Mouse (Mus musculus) lung, embryonic 15.5 days (tissue): ENCODE measurements around the gene Thbd. TPM values are rescaled to one million over a fixed set of nuclear protein-coding genes. Genes with fewer than 3 reads are reported as not detected.

Source experiments
- ATAC-seq: fragments of 200-750 bp; cut with Nextera tagmentation; 2 replicates; pipeline ENCODE4 v1.8.0; 2017; ENCODE audit warnings: moderate number of reproducible peaks, borderline replicate concordance; ENCODE audit not compliant: low FRiP score, low TSS enrichment; ENCODE audit errors: extremely low read depth
- H3K27ac ChIP-seq: fragments of 300-500 bp; sonication (generic); 2 replicates; pipeline ENCODE4 v1.5.1; 2015; ENCODE audit warnings: moderate library complexity, mild to moderate bottlenecking, inconsistent platforms
- H3K27me3 ChIP-seq: fragments of 300-500 bp; sonication (generic); 2 replicates; pipeline ENCODE4 v1.6.1; 2015; ENCODE audit warnings: inconsistent platforms
- H3K36me3 ChIP-seq: fragments of 300-500 bp; sonication (generic); 2 replicates; pipeline ENCODE4 v1.6.1; 2015; ENCODE audit warnings: inconsistent platforms
- H3K4me1 ChIP-seq: fragments of 300-500 bp; sonication (generic); 2 replicates; pipeline ENCODE4 v1.6.1; 2015; ENCODE audit warnings: inconsistent platforms
- H3K4me2 ChIP-seq: fragments of 300-500 bp; sonication (generic); 2 replicates; pipeline ENCODE4 v1.6.1; 2015; ENCODE audit warnings: inconsistent platforms, mild to moderate bottlenecking, moderate library complexity
- H3K4me3 ChIP-seq: fragments of 300-500 bp; sonication (generic); 2 replicates; pipeline ENCODE4 v1.5.1; 2015; ENCODE audit warnings: mild to moderate bottlenecking, inconsistent platforms
- H3K9ac ChIP-seq: fragments of 300-500 bp; sonication (generic); 2 replicates; pipeline ENCODE4 v1.6.1; 2015; ENCODE audit warnings: inconsistent platforms
- H3K9me3 ChIP-seq: fragments of 300-500 bp; sonication (generic); 2 replicates; pipeline ENCODE4 v1.6.1; 2016; ENCODE audit warnings: inconsistent platforms
- WGBS: fragments of 180-500 bp; shearing (Covaris S2); methylation state at CpG from one replicate; pipeline ENCODE4 v1.1.7; 2015; 5-methylcytosine and 5-hydroxymethylcytosine counted together
- polyA plus RNA-seq: library from polyadenylated mRNA; unstranded; fragments of >200 nt; fragmentation: Nextera tagmentation; extraction: Ambion mirVana; gene quantifications from 2 replicates; pipeline ENCODE4 v1.2.1, GENCODE M21; 2015

Gene Thbd
- polyA plus RNA-seq, 1 experiment from 2014 or later = 102 TPM

DNA sequence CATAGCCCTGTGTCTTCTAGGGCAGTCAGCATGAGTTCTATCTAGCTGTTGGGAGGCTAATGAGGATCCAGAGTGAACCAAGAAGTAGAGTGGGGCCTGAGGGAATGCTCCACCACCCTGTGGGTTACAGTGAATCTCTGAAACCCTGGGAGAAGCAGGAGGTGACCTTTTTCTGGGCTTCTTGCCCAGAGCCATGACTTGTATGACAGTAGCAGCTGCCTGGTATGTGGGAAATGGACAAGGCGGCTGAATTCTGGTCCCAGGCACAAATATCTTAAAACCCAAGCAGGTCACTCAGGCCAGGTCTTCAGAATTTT is 10.2 kb downstream of the Thbd start:
- no peak overlapping the region for H3K9ac ChIP-seq
- peaks cover 16% of the 10 kb centered on the region for H3K27me3 ChIP-seq
- H3K4me2 ChIP-seq = peak overlapping the region; percentile 99; the same call in 1 of the 2 replicates
- WGBS = 42% methylated on average over 1 of the region's 1 CpGs
- peak overlapping the region; percentile 58 for H3K27ac ChIP-seq
- no peaks in the 10 kb centered on the region for H3K36me3 ChIP-seq
- no peak for ATAC-seq
- H3K4me3 ChIP-seq = no peak overlapping the region
- no peaks in the 10 kb centered on the region for H3K9me3 ChIP-seq
- peaks cover 67% of the 10 kb centered on the region for H3K4me1 ChIP-seq

- ATAC-seq = peak; percentile 60; the same call in 1 of the 2 replicates
- Histone ChIP-seq H3K36me3 (no peaks in the 10 kb centered on the region), H3K27ac (peak overlapping the region; percentile 58), H3K27me3 (peaks cover 16% of the 10 kb centered on the region), H3K4me1 (peaks cover 62% of the 10 kb centered on the region), H3K9ac (no peak overlapping the region), H3K4me3 (peak overlapping the region; percentile 2; the same call in 1 of the 2 replicates), H3K9me3 (no peaks in the 10 kb centered on the region), H3K4me2 (peak overlapping the region; percentile 99)
- 26% methylated on average over 11 of the region's 11 CpGs for WGBS
Measured at GRCm38 (mm10) chr2:148397015-148397783, 10.8 kb downstream of the Thbd start.

DNA sequence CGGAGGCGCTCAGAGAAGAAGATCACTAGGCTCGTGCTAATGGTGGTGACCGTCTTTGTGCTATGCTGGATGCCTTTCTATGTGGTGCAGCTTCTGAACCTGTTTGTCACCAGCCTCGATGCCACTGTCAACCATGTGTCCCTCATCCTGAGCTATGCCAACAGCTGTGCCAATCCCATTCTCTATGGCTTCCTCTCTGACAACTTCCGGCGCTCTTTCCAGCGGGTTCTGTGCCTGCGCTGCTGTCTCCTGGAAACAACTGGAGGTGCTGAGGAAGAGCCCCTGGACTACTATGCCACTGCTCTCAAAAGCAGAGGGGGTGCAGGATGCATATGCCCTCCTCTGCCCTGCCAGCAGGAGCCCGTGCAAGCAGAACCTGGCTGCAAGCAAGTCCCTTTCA is 11.8 kb downstream of the Thbd start:
- Histone ChIP-seq H3K4me1 (peaks cover 62% of the 10 kb centered on the region), H3K36me3 (no peaks in the 10 kb centered on the region), H3K4me2 (peak overlapping the region; percentile 99), H3K27me3 (peaks cover 16% of the 10 kb centered on the region), H3K9ac (peak overlapping the region; percentile 4; the same call in 1 of the 2 replicates), H3K9me3 (no peaks in the 10 kb centered on the region), H3K4me3 (no peak overlapping the region), H3K27ac (peak overlapping the region; percentile 58; the same call in 1 of the 2 replicates)
- ATAC-seq = no peak
- WGBS = 68% methylated on average over 10 of the region's 10 CpGs

DNA sequence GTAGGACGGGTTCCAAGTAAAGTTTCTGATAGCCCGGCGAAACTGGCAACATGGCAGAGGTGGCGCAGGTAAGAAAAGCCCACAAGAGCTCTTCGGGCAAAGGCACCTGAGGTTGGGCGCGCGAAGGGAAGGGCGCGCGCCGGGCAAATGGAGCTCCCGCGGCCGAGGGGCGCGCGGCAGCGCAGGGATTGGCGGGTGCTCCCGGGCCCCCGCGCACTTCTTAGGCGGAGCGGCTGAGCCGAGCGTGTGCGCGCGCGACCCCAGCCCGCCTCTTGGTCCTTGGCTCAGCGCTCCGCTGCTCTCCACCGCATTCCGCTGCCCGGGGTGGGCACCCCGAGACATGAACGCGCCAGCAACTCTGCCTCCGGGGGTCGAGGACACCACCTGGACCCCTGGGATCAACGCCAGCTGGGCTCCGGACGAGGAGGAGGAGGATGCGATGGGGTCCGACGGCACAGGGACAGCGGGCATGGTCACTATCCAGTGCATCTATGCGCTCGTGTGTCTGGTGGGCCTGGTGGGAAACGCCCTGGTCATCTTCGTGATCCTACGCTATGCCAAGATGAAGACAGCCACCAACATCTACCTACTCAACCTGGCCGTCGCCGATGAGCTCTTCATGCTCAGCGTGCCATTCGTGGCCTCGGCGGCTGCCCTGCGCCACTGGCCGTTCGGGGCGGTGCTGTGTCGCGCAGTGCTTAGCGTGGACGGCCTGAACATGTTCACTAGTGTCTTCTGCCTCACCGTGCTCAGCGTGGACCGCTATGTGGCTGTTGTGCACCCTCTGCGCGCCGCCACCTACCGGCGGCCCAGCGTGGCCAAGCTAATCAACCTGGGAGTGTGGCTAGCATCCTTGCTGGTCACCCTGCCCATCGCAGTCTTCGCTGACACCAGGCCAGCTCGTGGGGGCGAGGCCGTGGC is 12.6 kb downstream of the Thbd start, which contains the start of gene Sstr4:
TSS of gene Sstr4 (plus strand) at position 214 of the 921 bp plus-strand sequence.
- H3K4me2 ChIP-seq = peak within 1 kb of the TSS; percentile 99
- WGBS = 3% methylated on average over 83 of the region's 83 CpGs
- H3K4me1 ChIP-seq = peaks cover 56% of the 10 kb centered on the region
- H3K9me3 ChIP-seq = no peaks in the 10 kb centered on the region
- H3K27me3 ChIP-seq = peaks cover 16% of the 10 kb centered on the region
- no peaks in the 10 kb centered on the region for H3K36me3 ChIP-seq
- peak within 1 kb of the TSS; percentile 46 for H3K9ac ChIP-seq
- peak; percentile 57 for ATAC-seq
- no peak within 1 kb of the TSS; the same call in 1 of the 2 replicates for H3K27ac ChIP-seq
- peak within 1 kb of the TSS; percentile 55 for H3K4me3 ChIP-seq

DNA sequence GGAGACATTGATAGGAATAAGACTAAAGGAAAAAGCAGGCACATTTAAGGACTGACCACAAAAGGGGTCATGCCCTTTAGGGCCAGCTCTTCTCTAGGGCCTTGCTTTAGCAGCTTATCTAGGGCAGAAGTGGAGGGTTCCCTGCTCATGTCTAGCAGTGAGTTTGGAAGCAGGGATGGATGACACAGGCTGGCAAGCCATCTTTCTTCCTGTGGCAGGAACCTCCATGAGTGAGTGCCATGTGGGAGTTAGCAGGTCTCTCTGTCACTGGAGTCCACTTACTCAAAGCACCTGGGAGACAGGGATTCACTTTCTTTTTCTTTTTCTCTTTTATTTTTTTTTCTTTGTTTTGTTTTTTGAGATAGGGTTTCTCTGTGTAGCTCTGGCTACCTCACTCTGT is 14.1 kb downstream of the Thbd start:
- H3K9me3 ChIP-seq = no peaks in the 10 kb centered on the region
- H3K4me1 ChIP-seq = peaks cover 40% of the 10 kb centered on the region
- H3K9ac ChIP-seq = no peak overlapping the region
- H3K27me3 ChIP-seq = peaks cover 16% of the 10 kb centered on the region
- no peak overlapping the region for H3K4me3 ChIP-seq
- no peak for ATAC-seq
- no peak overlapping the region for H3K27ac ChIP-seq
- H3K36me3 ChIP-seq = no peaks in the 10 kb centered on the region
- H3K4me2 ChIP-seq = no peak overlapping the region

GRCm38 (mm10) chr2:148393149-148393548 is 14.8 kb downstream of the Thbd start:
- no peak overlapping the region for H3K27ac ChIP-seq
- peaks cover 36% of the 10 kb centered on the region for H3K4me1 ChIP-seq
- no peaks in the 10 kb centered on the region for H3K36me3 ChIP-seq
- no peak overlapping the region for H3K9ac ChIP-seq
- H3K9me3 ChIP-seq = no peaks in the 10 kb centered on the region
- 68% methylated on average over 1 of the region's 1 CpGs for WGBS
- peaks cover 16% of the 10 kb centered on the region for H3K27me3 ChIP-seq
- H3K4me2 ChIP-seq = no peak overlapping the region
- H3K4me3 ChIP-seq = no peak overlapping the region
- ATAC-seq = no peak

DNA sequence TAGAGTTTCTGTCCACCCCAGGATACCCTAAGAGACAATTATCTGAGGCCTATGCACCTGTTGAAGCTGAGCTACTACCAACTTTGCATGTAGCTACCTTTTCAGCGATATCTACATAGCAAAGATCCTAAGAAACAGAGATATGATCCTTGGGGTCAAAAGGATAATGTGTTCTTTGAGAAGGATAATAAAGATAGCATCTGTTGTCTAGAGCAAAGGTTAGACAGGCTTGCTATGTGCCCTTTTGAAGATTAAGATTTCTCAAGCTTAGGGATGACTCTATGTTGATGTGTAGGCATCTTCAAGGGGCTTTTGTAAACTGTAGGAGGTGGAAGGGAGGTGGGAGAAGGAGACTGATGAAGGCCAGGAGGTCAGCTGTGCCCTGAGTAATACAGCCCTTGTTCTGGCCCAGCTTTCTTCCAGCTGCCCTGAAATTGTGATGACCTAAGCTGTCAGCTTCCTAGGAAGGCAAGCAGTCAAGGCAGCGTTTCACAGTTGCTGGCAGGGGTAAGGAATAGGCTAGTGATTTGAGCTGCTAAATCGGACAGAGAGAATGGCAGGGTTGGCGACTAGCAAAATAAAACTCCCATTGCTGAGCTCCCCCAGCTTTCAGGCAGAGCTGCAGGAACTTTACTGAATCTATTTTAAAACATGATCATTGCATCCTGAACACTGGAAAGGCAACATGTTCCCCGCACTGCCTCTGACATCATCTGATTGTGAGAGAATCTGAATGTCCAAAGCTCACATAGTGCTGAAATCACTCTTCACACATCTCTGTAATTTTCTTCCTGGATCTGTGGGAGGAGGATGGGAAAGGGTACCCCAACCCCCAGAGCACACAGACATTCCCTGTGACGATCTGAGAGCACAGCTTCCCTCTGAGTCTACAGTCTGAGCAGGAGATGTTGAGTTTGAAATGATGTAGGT is 20.1 kb downstream of the Thbd start:
- WGBS = 73% methylated on average over 6 of the region's 6 CpGs
- no peaks in the 10 kb centered on the region for H3K4me1 ChIP-seq
- H3K27me3 ChIP-seq = no peaks in the 10 kb centered on the region
- H3K27ac ChIP-seq = no peak overlapping the region
- no peak for ATAC-seq
- H3K9me3 ChIP-seq = no peaks in the 10 kb centered on the region
- H3K9ac ChIP-seq = no peak overlapping the region
- H3K4me3 ChIP-seq = no peak overlapping the region
- H3K4me2 ChIP-seq = no peak overlapping the region
- no peaks in the 10 kb centered on the region for H3K36me3 ChIP-seq

- WGBS = 74% methylated on average over 2 of the region's 2 CpGs
- ATAC-seq = no peak
Measured at GRCm38 (mm10) chr2:148386927-148387326, 21.1 kb downstream of the Thbd start.

DNA sequence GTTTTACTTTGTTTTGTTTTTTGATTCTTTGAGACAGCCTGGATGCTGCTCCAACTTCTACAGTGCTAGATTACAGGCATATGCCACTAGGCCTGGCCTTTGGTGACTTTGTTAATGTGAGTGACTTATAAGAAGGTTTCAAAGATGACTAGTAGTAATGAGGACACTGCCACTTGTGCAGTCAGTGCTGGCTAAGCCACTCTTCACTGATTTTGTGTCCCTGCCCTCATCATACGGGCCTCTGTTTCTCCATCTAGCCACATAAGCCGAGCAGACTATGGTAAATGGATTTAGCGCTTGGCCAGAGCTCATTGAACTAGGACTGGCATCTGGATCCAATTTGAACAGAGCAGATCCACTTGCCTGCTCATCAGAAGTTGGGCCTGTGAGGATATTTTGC is 21.5 kb downstream of the Thbd start:
- 92% methylated on average over 3 of the region's 3 CpGs for WGBS
- Histone ChIP-seq H3K27me3 (no peaks in the 10 kb centered on the region), H3K4me3 (no peak overlapping the region), H3K9me3 (no peaks in the 10 kb centered on the region), H3K9ac (no peak overlapping the region), H3K4me2 (no peak overlapping the region), H3K4me1 (no peaks in the 10 kb centered on the region), H3K36me3 (no peaks in the 10 kb centered on the region), H3K27ac (no peak overlapping the region)
- ATAC-seq = no peak

More at GRCm38 (mm10) chr2:148386927-148387326, 21.1 kb downstream of the Thbd start:
- H3K9me3 ChIP-seq = no peaks in the 10 kb centered on the region
- H3K27ac ChIP-seq = no peak overlapping the region
- H3K4me2 ChIP-seq = no peak overlapping the region
- H3K36me3 ChIP-seq = no peaks in the 10 kb centered on the region
- H3K4me1 ChIP-seq = no peaks in the 10 kb centered on the region
- no peaks in the 10 kb centered on the region for H3K27me3 ChIP-seq
- H3K4me3 ChIP-seq = no peak overlapping the region
- no peak overlapping the region for H3K9ac ChIP-seq

DNA sequence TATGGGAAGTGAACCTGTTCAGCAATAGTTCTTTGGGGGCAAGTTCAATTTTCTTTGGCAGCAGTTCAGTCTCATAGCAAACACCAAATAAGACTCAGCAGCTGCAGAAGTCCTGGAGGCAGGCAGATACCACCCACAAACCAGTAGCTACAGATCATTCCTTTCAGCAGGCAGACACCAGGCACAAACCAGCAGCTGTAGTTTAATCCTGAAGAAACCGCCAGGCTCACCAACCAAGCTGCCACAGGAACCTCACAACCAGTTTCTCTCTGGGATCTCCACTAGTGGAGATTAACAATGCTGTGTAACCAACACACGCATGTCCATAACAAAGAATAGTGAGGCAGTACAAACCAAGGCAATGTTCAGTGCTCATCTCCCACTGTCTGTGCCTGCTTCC is 26.9 kb downstream of the Thbd start:
- Histone ChIP-seq H3K9ac (no peak overlapping the region), H3K4me2 (no peak overlapping the region), H3K36me3 (no peaks in the 10 kb centered on the region), H3K9me3 (no peaks in the 10 kb centered on the region), H3K27me3 (no peaks in the 10 kb centered on the region), H3K4me3 (no peak overlapping the region), H3K27ac (no peak overlapping the region), H3K4me1 (no peaks in the 10 kb centered on the region)
- 90% methylated on average over 2 of the region's 2 CpGs for WGBS
- no peak for ATAC-seq

- Histone ChIP-seq H3K4me1 (peaks cover 5% of the 10 kb centered on the region; the same call in 1 of the 2 replicates), H3K9me3 (no peaks in the 10 kb centered on the region), H3K4me2 (no peak overlapping the region), H3K36me3 (no peaks in the 10 kb centered on the region), H3K4me3 (no peak overlapping the region), H3K27ac (no peak overlapping the region), H3K27me3 (no peaks in the 10 kb centered on the region), H3K9ac (no peak overlapping the region)
- no peak for ATAC-seq
- 85% methylated on average over 1 of the region's 1 CpGs for WGBS
Measured at GRCm38 (mm10) chr2:148379899-148380413, 28.0 kb downstream of the Thbd start.
